Mouse (Mus musculus) CH12.LX (cell line): ENCODE measurements at regions not wholly inside any gene's neighbourhood (a gene's known extent, or its start where the extent isn't known, plus 50 kb on each side); places are given as distances from the start of the nearest gene placed in this dataset.

Experiments used
- DNase-seq: peaks from one replicate; pipeline ENCODE4 v3.0.0-alpha.2; 2013; ENCODE audit errors: extremely low read depth
- H3K27ac ChIP-seq: 2 replicates; pipeline ENCODE4 v1.5.1; 2012; ENCODE audit warnings: low read depth, mild to moderate bottlenecking, control low read depth, moderate library complexity; ENCODE audit not compliant: insufficient read depth
- H3K27me3 ChIP-seq: replicated peaks from 2 replicates; pipeline ENCODE3; 2012; ENCODE audit warnings: inconsistent platforms
- H3K36me3 ChIP-seq, 2 experiments: replicated peaks in 1 of 2; 2 replicates each; pipeline versions ENCODE3 to v1.6.1; 2012; ENCODE audit warnings: inconsistent platforms in 1 of 2, low read length in 1 of 2, mild to moderate bottlenecking in 1 of 2, mixed read lengths in 1 of 2, moderate library complexity in 1 of 2; ENCODE audit not compliant: control insufficient read depth in 1 of 2, insufficient read depth in 1 of 2
- H3K4me1 ChIP-seq, 2 experiments: 2 replicates each; pipeline ENCODE4 v1.6.1; 2012; ENCODE audit warnings: inconsistent platforms in 1 of 2, moderate library complexity in 1 of 2; ENCODE audit not compliant: insufficient read depth in 2 of 2, control insufficient read depth in 1 of 2
- H3K4me2 ChIP-seq: 2 replicates; pipeline ENCODE4 v1.6.1; 2012; ENCODE audit warnings: low read depth, mild to moderate bottlenecking, control low read depth; ENCODE audit not compliant: poor library complexity, insufficient read depth, severe bottlenecking
- H3K4me3 ChIP-seq, 3 experiments: fragments of 150-350 bp in 1 of 3; sonication (generic) in 1 of 3; replicated peaks in 1 of 3; 2 replicates each; pipeline versions ENCODE3 to v1.5.1; 2011 to 2012; ENCODE audit warnings: low read depth in 2 of 3, low read length in 2 of 3, mild to moderate bottlenecking in 2 of 3, moderate library complexity in 2 of 3, control low read depth in 1 of 3, improper control_type of control experiment in 1 of 3, inconsistent platforms in 1 of 3, mixed read lengths in 1 of 3; ENCODE audit not compliant: poor library complexity in 1 of 3
- H3K79me2 ChIP-seq: replicated peaks from 2 replicates; pipeline ENCODE4 v1.6.1; 2012; ENCODE audit warnings: mild to moderate bottlenecking, moderate library complexity; ENCODE audit not compliant: control insufficient read depth, poor library complexity, insufficient read depth, severe bottlenecking; ENCODE audit errors: extremely low read depth
- H3K9ac ChIP-seq: 2 replicates; pipeline ENCODE4 v1.6.1; 2012; ENCODE audit warnings: low read depth, mild to moderate bottlenecking, control low read depth, moderate library complexity; ENCODE audit not compliant: insufficient read depth
- H3K9me3 ChIP-seq: replicated peaks from 2 replicates; pipeline ENCODE3; 2012; ENCODE audit warnings: low read length, inconsistent platforms, mixed read lengths
- BHLHE40 ChIP-seq: IDR thresholded peaks from 2 replicates; pipeline ENCODE4 v1.6.1; 2011; ENCODE audit warnings: mild to moderate bottlenecking, low read depth, low read length, improper control_type of control experiment
- CHD2 ChIP-seq: IDR thresholded peaks from 2 replicates; pipeline ENCODE4 v1.6.1; 2011; ENCODE audit warnings: low read length, improper control_type of control experiment
- CTCF ChIP-seq, 2 experiments: IDR thresholded peaks in 1 of 2; conservative IDR thresholded peaks in 1 of 2; 2 replicates each; pipeline ENCODE4 v1.5.1; 2011 to 2012; ENCODE audit warnings: low read depth in 2 of 2, low read length in 2 of 2, improper control_type of control experiment in 1 of 2, inconsistent platforms in 1 of 2, mild to moderate bottlenecking in 1 of 2, moderate library complexity in 1 of 2
- ELF1 ChIP-seq: IDR thresholded peaks from 2 replicates; pipeline ENCODE4 v1.6.1; 2014; ENCODE audit warnings: low read depth, mild to moderate bottlenecking, inconsistent platforms, low read length, improper control_type of control experiment
- HCFC1 ChIP-seq: IDR thresholded peaks from 2 replicates; pipeline ENCODE4 v1.6.1; 2012; ENCODE audit warnings: low read depth, mild to moderate bottlenecking, inconsistent platforms, low read length, improper control_type of control experiment
- JUN ChIP-seq: IDR thresholded peaks from 2 replicates; pipeline ENCODE4 v1.6.1; 2011; ENCODE audit warnings: low read depth, mild to moderate bottlenecking, low read length, improper control_type of control experiment, moderate library complexity; ENCODE audit not compliant: insufficient read depth
- JUND ChIP-seq: conservative IDR thresholded peaks from 2 replicates; pipeline ENCODE4 v1.6.1; 2011; ENCODE audit warnings: low read depth, low read length, improper control_type of control experiment
- MAZ ChIP-seq: IDR thresholded peaks from 2 replicates; pipeline ENCODE4 v1.6.1; 2012; ENCODE audit warnings: low read depth, mild to moderate bottlenecking, inconsistent platforms, low read length, improper control_type of control experiment, moderate library complexity
- MEF2A ChIP-seq: IDR thresholded peaks from 2 replicates; pipeline ENCODE4 v1.6.1; 2014; ENCODE audit warnings: low read depth, mild to moderate bottlenecking, inconsistent platforms, low read length, improper control_type of control experiment, borderline replicate concordance
- NRF1 ChIP-seq: IDR thresholded peaks from 2 replicates; pipeline ENCODE4 v1.6.1; 2014; ENCODE audit warnings: low read depth, mild to moderate bottlenecking, inconsistent platforms, low read length, improper control_type of control experiment, moderate library complexity
- POLR2AphosphoS2 ChIP-seq: IDR thresholded peaks from 2 replicates; pipeline ENCODE4 v1.6.1; 2011; ENCODE audit warnings: low read depth, low read length, improper control_type of control experiment
- RCOR1 ChIP-seq: conservative IDR thresholded peaks from 2 replicates; pipeline ENCODE4 v1.6.1; 2012; ENCODE audit warnings: low read depth, mild to moderate bottlenecking, inconsistent platforms, low read length, improper control_type of control experiment
- SIN3A ChIP-seq: IDR thresholded peaks from 2 replicates; pipeline ENCODE4 v1.6.1; 2012; ENCODE audit warnings: low read length, improper control_type of control experiment, inconsistent platforms
- TBP ChIP-seq: conservative IDR thresholded peaks from 2 replicates; pipeline ENCODE4 v1.6.1; 2011; ENCODE audit warnings: low read depth, low read length, improper control_type of control experiment
- USF2 ChIP-seq: conservative IDR thresholded peaks from 2 replicates; pipeline ENCODE4 v1.6.1; 2011; ENCODE audit warnings: low read depth, low read length, improper control_type of control experiment
- ZMIZ1 ChIP-seq: IDR thresholded peaks from 2 replicates; pipeline ENCODE4 v1.6.1; 2012; ENCODE audit warnings: low read depth, mild to moderate bottlenecking, inconsistent platforms, low read length, improper control_type of control experiment
- ZNF384 ChIP-seq: IDR thresholded peaks from 2 replicates; pipeline ENCODE4 v1.6.1; 2012; ENCODE audit warnings: low read depth, low read length, improper control_type of control experiment, inconsistent platforms
- dilution Hi-C: fragments of 300-500 bp; cut with MboI; formaldehyde crosslinking; loops from 2 replicates; pipeline ENCODE4 v1.14.3; 2020; ENCODE audit warnings: low sequenced_read_pairs; ENCODE audit not compliant: extremely low pct_unique_long_range_greater_than_20kb, extremely low pct_ligation_motif_present
- in situ Hi-C: fragments of 300-500 bp; cut with MboI; formaldehyde crosslinking; loops from 3 replicates; pipeline ENCODE4 v1.14.3; 2019; ENCODE audit warnings: low sequenced_read_pairs, low pct_ligation_motif_present, low pct_unique_long_range_greater_than_20kb, mixed read lengths

DNA sequence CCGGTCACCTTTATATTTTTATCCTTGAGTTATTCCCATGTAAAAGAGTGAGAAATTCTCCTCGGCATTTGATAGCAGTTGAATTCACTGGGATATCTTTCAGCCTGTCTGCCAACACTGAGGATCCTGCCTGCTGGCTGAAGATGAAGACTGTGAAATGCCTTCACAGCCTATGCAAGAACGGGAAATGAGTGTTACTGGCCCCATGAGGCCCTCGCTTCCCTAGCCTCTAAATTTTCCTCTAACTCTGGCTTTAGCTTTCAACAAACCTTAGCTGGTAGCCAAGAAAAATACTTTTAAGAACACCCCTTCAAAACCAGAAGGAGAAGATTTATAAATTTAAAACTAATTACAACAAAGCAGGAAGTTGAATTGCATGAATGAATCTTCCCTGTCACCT lies 285.8 kb downstream of the Pax1 start:
- Histone ChIP-seq H3K36me3 (no peaks in the 10 kb centered on the region), H3K4me1 (no peaks in the 10 kb centered on the region), H3K9ac (no peak overlapping the region), H3K79me2 (no peaks in the 10 kb centered on the region), H3K4me3 (no peak overlapping the region), H3K9me3 (no peaks in the 10 kb centered on the region), H3K4me2 (no peak overlapping the region), H3K27me3 (no peaks in the 10 kb centered on the region), H3K27ac (no peak overlapping the region)
- in situ Hi-C loops (no loop called here), dilution Hi-C loops (no loop called here)
- TF ChIP-seq MEF2A (no peak), HCFC1 (no peak), POLR2AphosphoS2 (no peak), ELF1 (no peak), CHD2 (no peak), TBP (no peak), BHLHE40 (no peak), SIN3A (no peak), NRF1 (no peak), MAZ (no peak), USF2 (no peak), ZNF384 (no peak), ZMIZ1 (no peak), JUND (no peak), RCOR1 (no peak), CTCF (conservative IDR thresholded peaks at IDR 0.05 in 1 of 2, IDR thresholded peaks at IDR 0.05 in 1 of 2; ENCODE audit: low read depth in 2 of 2, low read length in 2 of 2) (no peak)
- DNase-seq = no peak

DNA sequence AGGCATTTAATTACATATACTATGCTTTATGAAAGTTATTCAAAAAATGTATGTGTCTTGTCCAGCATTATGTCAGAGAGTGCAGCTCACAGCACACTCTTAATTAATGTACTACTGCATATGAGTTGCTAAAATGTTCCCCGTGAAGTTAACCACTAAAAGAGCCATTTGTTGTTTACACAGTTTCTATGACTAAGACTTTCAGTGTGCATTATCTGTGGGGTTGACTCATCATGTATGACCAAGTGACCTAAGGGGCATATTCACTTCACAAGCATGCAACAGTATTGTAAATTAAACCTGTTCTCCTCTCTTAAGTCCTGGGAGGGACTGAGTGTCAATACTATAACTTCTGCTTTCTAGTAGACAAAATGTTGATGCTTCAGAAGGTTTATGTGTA lies 276.2 kb downstream of the Pax1 start:
- no peaks in the 10 kb centered on the region for H3K27me3 ChIP-seq
- peaks cover 0 to 6% of the 10 kb centered on the region in 2 experiments; a peak in 2 of 4 replicates for H3K4me1 ChIP-seq
- no peak overlapping the region for H3K4me3 ChIP-seq
- no peak overlapping the region for H3K4me2 ChIP-seq
- no peak overlapping the region for H3K9ac ChIP-seq
- no peaks in the 10 kb centered on the region for H3K9me3 ChIP-seq
- in situ Hi-C loops (no loop called here), dilution Hi-C loops (no loop called here)
- H3K36me3 ChIP-seq = no peaks in the 10 kb centered on the region
- no peaks in the 10 kb centered on the region for H3K79me2 ChIP-seq
- TF ChIP-seq JUN (no peak), ELF1 (no peak), HCFC1 (no peak), USF2 (no peak)
- DNase-seq = no peak
- H3K27ac ChIP-seq = no peak overlapping the region
